Mouse (Mus musculus): Measurements from ENCODE around the gene Mtg2.

Gene Mtg2

DNA sequence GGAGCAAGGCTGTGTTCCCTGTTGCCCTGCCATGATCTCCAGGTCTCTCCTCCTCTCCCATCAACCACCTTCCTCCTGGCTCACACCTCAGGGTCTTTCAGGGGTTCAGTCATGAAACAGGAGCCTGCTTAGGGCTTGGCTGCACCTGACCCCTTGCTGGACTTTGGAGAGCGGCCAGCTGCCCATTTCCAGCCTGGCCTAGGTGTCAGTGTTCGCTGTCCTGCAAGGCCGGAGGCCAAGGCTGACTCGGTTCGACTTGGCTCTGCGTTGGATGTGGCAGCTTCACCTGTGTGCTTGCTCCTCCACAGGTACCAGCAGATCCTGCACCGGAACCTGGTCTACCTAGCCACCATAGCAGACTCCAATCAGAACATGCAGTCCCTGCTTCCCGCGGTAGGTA, 17.4 kb upstream of the Mtg2 start:
- no peak for DNase-seq

DNA sequence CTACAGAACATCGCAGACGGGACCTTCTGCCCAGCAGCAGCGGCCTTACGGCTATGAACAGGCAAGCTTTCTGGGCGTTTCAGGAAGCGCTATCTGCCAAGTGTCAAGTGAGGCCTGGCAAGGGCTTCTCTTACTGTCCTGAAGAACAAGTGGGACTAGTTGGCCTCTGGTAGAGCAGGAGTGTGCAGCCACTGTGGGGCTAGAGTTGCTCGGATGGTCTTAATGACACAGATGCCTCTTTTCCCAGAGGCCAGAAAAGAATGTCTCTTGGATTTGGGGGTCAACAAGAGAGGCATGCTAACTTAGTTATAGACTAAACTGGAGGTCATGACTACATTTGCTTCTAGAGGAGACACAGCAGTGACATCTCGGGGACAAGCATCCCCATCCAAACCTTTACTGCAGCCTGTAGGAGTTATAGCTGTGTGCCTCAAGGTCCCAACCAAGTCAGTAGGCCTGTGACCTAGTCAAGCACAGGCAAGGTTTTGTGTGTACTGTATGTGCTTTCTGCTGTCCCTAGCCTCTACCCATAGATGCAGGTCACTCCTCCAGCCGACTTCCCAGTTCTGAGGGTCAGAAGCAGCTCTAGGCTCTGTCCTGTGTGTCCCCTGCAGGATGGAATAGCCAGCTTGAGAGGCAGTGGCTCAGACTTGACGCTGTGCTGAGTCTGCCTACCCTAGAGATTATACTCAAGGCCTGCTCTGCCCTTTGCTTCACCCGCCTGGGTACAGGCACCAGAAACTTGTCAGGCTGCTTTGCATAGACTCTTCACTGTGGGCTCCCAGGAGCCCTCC, 6.9 kb upstream of the Mtg2 start:
- no peak for DNase-seq

GRCm38 (mm10) chr2:180069770-180070480, 463 bp upstream of the Mtg2 start:
- no peak for DNase-seq

DNA sequence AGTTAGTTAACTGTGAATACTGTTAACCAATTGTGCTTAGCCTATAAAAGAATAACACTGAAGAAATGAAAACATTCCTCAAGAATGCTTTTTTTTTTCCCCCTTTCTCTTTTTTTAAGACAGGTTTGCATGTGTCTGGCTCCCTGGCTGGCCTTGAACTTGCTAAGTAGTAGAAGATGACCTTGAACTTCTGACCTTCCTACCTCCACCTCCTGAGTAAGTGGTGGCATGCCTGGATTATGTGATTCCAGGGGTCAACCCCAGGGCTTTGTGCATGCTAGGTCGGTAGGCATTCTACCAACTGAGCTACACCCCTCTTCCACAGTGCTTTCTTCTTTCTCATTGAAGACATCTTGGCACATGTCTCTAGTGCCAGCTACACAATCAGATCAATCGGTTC, 1.3 kb downstream of the Mtg2 start:
- DNase-seq: no peak

- peak; percentile 54 to 78 for DNase-seq
Observed at GRCm38 (mm10) chr2:180072886-180073285, 2.5 kb downstream of the Mtg2 start.

GRCm38 (mm10) chr2:180077622-180078021, 7.2 kb downstream of the Mtg2 start:
- no peak for DNase-seq

- DNase-seq: no peak
Observed at GRCm38 (mm10) chr2:180080680-180081079, 10.3 kb downstream of the Mtg2 start.

- no peak for DNase-seq
Observed at GRCm38 (mm10) chr2:180083063-180083462, 12.7 kb downstream of the Mtg2 start.

DNA sequence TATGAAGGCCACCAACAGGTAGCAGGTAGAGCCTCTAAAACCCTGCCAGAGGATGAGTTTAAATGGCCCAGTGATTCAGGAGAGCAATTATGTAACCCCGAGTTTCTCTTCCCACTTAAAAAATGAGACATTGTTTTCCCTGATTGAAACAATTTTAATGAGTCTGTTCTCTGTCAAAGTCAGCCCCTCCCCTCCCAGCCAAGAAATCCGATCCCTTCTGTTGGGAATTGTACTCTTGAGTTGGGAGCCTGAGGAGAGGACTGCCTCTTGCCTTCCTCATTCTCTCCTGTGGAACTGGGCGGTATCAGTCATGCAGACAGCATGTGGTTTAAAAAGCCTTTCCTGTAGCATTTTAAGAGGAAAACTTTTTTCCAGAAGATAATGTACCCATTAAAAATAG, 14.2 kb downstream of the Mtg2 start:
- no peak for DNase-seq

DNA sequence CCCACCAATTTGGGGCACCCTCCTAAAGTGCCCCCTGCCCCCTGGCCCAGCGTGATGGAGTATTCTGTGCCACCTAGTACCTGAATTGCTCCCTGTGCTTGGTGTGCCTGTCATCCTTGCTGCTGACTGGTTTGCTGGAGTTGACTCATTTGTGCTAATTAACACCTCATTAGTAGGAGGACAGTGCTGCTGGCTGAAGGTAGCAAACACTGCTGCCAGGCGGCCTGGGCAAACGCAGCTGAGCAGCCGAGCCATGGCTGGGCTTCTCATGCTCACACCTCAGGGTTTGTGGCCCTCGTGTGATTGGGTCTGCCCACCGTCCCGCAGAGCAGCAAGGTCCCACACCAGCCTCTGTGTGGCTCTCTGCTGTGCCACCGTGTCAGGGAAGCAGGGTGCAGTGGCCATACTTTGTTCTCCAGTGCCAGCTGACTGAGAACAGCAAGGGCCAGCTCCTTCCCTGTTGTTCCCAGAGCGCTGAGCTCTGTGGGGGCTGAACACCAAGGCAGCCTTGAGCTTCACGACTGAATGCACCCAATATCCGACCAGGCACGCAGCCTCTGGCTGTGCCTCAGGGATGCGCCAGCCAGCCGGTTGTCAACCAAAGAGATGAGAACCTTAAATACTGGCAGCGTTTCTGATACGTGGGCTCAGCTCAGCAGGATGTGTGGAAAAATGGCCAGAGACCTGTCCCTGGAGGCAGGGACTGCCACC, 15.7 kb downstream of the Mtg2 start:
- DNase-seq: no peak

DNA sequence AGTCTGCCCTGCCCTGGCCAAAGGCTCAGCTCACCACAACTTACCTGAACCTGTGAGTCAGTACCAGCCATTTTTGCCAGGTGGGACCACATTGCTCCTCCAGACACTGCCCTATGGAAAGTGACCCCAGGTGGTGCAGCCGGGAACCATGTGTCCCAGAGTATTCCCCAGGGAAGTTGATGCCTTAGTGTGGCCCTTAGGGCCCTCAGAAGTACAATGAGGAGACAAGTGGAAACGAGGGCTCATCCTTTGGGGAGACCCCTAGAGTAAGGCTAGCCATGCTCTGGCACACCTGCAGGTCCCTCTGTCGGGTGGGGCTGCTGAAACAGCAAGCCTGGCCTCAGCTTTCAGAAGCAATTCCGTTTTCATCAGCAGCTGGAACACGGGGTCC, 16.2 kb downstream of the Mtg2 start:
- DNase-seq: no peak

- no peak for DNase-seq
Observed at GRCm38 (mm10) chr2:180087472-180087871, 17.1 kb downstream of the Mtg2 start.

DNA sequence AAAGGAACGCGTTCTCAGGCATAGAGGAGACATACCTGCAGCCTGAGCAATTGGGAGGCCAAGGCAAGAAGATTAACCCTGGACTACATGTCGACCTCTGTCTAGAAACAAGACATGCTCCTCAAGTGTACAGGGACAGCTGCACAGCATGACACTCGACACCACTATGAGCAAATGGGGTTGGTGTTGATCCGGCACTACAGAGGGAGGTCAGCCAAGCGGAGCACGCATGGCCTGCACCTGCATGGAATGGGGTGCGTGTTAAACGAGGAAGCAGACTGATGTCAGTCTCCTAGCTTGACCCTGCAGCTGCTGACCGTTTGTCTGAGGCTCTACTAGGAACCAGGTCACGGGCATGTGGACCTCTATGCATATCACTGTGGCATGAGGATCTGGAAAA, 19.9 kb downstream of the Mtg2 start:
- DNase-seq: no peak

DNA sequence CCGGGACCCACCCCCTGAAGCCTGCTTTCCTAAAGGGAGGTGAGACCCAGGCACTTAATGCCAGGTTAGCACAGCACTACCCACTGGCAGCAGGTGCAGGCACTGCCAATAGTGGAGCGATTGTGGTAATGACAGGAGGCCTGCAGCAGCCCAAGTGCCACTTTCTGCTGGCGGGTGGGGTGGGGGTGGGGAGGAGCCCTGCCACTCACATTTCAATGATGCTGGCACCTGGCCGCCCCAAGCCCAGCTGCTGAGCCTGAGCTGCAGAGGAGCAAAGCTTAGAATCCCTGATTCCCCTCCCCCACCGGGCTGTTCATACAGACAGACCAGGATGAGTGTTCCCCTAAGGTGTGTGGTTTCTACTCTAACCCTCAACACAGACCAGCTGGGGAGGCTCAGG, 25.3 kb downstream of the Mtg2 start:
- DNase-seq: peak; percentile 76 to 88

DNA sequence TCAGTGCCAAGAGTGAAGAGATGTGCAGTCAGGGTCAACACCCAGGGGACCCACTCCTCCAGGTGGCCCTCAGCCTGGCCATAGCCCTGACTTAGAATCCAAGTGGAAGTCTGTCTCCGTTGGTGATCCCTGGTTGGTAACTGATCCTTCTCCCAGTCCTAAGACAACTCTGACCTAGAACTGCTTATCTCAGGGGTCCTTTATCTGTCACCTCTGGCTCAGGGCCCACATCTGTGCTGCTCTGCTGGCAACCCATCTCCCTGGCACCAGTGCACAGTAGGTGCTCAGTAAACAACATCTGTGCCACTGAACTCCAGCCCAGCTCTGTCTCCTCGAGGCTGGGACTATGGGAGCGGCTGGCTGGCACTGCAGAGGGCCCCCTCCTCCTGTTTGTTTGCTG, 27.2 kb downstream of the Mtg2 start:
- peak; percentile 9 to 26 for DNase-seq

- peak; percentile 12 to 24 for DNase-seq
Observed at GRCm38 (mm10) chr2:180098167-180098566, 27.8 kb downstream of the Mtg2 start.

DNA sequence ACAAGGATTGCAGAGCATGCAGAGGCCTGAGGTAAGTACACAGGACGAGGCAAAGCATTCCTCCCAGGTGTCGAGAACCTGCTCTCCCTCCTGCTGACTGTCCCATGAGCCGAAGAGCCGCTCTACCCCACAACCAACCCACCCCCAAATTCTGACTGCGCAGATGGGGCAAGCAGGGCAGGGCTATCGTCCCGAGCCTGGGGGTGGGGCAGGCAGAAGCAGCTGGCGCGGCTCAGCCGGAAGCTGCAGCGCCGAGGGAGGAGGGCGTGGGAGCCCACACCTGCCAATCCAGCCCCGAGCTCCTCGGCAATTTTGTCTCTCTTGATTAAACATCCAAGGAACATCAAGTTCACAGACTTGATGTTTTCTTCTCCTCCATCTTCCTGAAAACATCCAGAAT, 29.1 kb downstream of the Mtg2 start:
- peak; percentile 81 to 88 for DNase-seq

DNA sequence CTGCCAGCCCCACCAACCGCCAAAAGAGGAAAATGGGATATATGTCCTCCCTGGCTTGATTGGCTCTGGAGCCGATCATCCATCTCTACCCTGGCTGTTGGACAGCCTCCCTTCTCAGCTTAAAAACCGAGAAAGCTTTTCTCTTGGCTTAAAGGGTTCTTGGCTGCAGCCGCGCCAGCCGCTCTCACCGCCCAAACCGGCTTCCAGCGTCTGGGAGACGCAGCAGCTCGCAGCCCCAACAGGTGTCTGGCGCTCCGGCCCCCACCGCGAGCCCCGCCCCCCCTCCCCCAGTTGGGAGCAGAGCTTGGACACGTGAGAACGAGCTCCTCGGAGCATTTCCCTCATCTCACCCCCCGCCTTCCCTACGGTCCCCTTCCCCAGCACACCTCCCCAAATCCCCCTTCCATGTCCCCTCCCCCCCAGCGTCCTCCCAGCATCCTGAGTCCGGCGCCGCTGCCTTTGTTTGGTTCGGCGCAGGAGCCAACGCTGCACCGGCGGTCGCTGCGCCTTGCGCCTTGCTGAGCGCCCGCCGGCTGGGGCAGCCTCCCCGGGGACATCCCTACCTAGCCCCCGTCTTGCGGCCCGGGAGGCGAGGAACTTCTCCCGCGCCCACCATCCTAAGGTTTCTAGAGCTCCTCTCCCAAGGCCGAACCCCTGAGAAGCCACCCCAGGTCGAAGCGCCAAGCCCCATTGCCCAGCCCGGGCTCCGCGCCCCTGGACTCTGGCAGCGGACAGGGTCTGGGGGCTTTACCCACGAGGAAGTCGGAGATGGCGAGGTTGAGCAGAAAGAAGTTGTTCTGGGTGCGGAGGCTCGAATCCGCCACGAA, 33.0 kb downstream of the Mtg2 start:
- peak; percentile 12 to 26 for DNase-seq

DNA sequence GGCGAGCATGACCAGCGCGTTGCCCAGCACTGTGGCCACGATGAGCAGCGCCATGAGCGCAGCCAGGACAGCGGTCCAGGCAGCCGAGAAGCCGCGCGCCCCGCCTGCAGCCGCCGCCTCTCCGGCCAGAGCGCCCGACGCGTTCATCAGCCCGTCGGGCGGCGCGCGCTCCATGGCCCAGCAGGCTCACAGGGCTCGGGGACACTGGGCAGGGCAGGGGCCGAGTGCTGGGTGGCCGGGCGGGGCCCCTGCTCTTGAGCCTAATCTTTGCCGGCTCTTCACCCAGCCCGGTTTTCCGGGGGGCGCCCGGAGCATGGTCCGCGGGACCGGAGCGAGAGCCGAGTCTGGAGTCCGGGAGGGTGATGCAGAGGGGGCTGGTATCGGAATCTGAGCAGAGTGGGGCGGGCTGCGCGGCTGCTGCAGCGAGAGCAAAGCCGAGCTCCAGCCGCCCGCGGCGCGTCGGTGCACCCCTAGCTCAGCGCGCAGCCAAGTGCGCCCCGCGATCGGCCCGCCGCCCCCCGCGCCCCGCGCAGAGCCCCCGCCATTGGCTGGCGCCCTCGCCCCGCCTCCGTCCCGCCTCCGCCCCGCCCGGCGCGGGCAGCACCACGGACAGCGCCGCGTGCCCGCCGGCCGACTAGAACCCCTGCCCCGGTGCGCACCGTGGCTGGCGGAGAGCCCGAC, 33.7 kb downstream of the Mtg2 start, which contains the start of gene Hrh3:
Gene Hrh3 (minus strand): TSS at position 511 of the 681 bp plus-strand sequence.
- DNase-seq: peak; percentile 88 to 89

DNA sequence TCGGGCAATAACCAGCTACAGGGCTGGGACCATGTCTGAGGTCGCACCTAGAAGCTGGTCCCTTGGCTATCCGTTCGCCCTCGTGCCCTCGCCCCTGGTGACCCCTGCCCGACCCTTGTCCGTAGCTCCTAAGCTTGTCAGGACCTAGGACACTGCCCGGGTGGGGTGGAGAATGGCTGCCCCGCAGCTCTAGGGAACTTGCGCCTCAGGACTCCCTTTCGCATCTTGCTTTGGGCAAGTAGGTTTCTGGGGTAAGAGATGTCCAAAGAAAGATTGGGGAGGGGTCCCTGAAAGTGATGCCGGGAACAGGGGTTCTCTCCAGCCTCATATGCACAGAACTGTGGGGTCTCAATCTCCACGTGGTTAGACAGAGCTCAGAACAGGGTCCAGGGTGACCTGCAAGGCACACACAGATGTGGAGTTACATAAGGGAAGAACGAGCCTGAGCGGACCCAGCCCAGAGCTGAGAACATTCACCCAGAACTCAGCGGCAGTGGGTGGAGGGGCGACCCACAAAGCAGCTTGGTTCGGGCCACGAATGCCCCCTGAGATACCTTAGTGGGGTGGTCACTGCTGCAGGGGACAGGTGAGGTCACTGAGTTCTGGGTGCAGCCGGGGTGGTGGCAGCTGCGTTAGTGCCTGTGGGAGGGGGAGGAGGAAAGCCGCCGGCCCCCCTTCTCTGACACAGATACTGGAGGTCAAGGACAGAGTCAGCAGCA, 34.4 kb downstream of the Mtg2 start:
- DNase-seq: no peak

DNA sequence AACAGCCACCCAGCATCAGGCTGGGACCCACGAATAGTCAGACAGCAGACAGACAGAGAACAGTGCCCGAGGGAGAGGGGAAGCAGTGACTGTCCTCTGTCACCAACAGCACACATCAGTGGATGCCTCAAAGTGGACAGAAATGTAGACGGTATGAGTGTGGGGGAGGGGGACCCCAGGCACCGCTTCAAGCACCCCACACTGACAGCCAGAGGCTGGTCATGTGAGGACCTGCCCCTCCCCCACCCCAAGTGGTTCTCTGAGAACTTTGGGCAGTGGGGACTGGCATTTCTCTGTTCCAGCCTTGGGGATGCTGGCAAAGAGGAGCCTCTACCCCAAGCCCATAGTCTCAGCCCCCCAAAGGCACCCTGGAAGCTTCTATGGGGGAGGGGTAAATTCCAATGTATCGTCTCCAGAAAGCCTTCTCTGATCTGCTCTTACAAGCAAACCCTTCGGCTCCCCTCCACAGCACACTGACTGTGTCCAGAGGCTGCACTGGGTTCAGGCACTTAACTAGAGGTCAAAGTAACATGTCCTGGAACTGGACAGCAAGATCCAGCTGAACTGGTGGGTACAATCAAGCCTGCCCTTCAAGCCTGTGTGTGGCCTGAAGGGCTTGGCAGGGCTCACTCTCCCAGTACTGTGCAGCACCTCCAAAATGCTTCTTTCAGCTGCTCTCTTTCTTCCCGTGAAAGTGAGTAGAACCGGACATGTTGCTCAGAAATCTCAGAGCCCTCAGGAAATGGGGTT, 35.2 kb downstream of the Mtg2 start:
- DNase-seq: no peak
